Mouse (Mus musculus) limb, embryonic 11.5 days (tissue): ENCODE data around the gene Olfr675. TPM values are rescaled to one million over a fixed set of nuclear protein-coding genes. Genes with fewer than 3 reads are reported as not detected.
"Not testable (repeated sequence)": the region's sequence is repeated elsewhere in the genome, so short reads cannot be mapped to it uniquely, and the experiment has no call there.

Source experiments
- ATAC-seq: fragments of 200-750 bp; cut with Nextera tagmentation; 2 replicates; pipeline ENCODE4 v1.8.0; 2017; ENCODE audit warnings: low read depth; ENCODE audit not compliant: insufficient number of reproducible peaks, low FRiP score, low TSS enrichment
- DNase-seq: peaks from one replicate; pipeline ENCODE4 v3.0.0-alpha.2; 2015; ENCODE audit warnings: low spot score
- H3K27ac ChIP-seq: fragments of 300-500 bp; sonication (generic); replicated peaks from 2 replicates; pipeline ENCODE4 v1.5.1; 2014; ENCODE audit warnings: low read depth, mild to moderate bottlenecking, low read length
- H3K27me3 ChIP-seq: fragments of 300-500 bp; sonication (generic); 2 replicates; pipeline ENCODE4 v1.6.1; 2014; ENCODE audit warnings: mild to moderate bottlenecking, low read length, mixed read lengths; ENCODE audit not compliant: control insufficient read depth, insufficient read depth
- H3K36me3 ChIP-seq: fragments of 300-500 bp; sonication (generic); 2 replicates; pipeline ENCODE4 v1.6.1; 2014; ENCODE audit warnings: mild to moderate bottlenecking, low read length, moderate library complexity, mixed read lengths; ENCODE audit not compliant: control insufficient read depth, insufficient read depth
- H3K4me1 ChIP-seq: fragments of 300-500 bp; sonication (generic); 2 replicates; pipeline ENCODE4 v1.6.1; 2014; ENCODE audit warnings: low read length, mixed read lengths; ENCODE audit not compliant: control insufficient read depth, insufficient read depth
- H3K4me2 ChIP-seq: fragments of 300-500 bp; sonication (generic); 2 replicates; pipeline ENCODE4 v1.6.1; 2014; ENCODE audit warnings: low read depth, mild to moderate bottlenecking, moderate library complexity; ENCODE audit not compliant: severe bottlenecking
- H3K4me3 ChIP-seq: fragments of 300-500 bp; sonication (generic); 2 replicates; pipeline ENCODE4 v1.5.1; 2014; ENCODE audit warnings: low read depth, low read length
- H3K9ac ChIP-seq: fragments of 300-500 bp; sonication (generic); 2 replicates; pipeline ENCODE4 v1.6.1; 2014; ENCODE audit warnings: mild to moderate bottlenecking, low read length
- H3K9me3 ChIP-seq: fragments of 300-500 bp; sonication (generic); 2 replicates; pipeline ENCODE4 v1.6.1; 2016; ENCODE audit warnings: low read length; ENCODE audit not compliant: control insufficient read depth
- WGBS: fragments of 180-500 bp; shearing (Covaris S2); extraction: QIAGEN DNeasy Blood & Tissue Kit; methylation state at CpG from one replicate; pipeline ENCODE4 v1.1.7; 2014; 5-methylcytosine and 5-hydroxymethylcytosine counted together
- polyA plus RNA-seq: library from polyadenylated mRNA; unstranded; fragments of >200 nt; fragmentation: Nextera tagmentation; extraction: Ambion mirVana; gene quantifications from 2 replicates; pipeline ENCODE4 v1.2.1, GENCODE M21; 2014

Olfr675 gene
- polyA plus RNA-seq: not detected in 2 replicates

- no peak within 1 kb of the TSS for H3K9ac ChIP-seq
- ATAC-seq: no peak
- H3K27ac ChIP-seq: no peak within 1 kb of the TSS
- WGBS: 73% methylated on average over 1 of the region's 1 CpGs
- no peak for DNase-seq
- H3K9me3 ChIP-seq: no peaks in the 10 kb centered on the region
- no peak within 1 kb of the TSS for H3K4me2 ChIP-seq
- H3K4me1 ChIP-seq: no peaks in the 10 kb centered on the region
- no peak within 1 kb of the TSS for H3K4me3 ChIP-seq
- H3K36me3 ChIP-seq: no peaks in the 10 kb centered on the region
- H3K27me3 ChIP-seq: no peaks in the 10 kb centered on the region
Measured at GRCm38 (mm10) chr7:105028360-105028759, at the start of gene Olfr675. Olfr675 (minus strand) TSS chr7:105028460.

GRCm38 (mm10) chr7:105064175-105064574, 35.9 kb upstream of the Olfr675 start, which contains the start of gene Olfr678:
Olfr678 (plus strand) TSS chr7:105064475.
- Histone ChIP-seq H3K9me3 (no peaks in the 10 kb centered on the region), H3K36me3 (no peaks in the 10 kb centered on the region), H3K27me3 (no peaks in the 10 kb centered on the region), H3K4me3 (no peak within 1 kb of the TSS), H3K9ac (no peak within 1 kb of the TSS), H3K4me2 (no peak within 1 kb of the TSS), H3K27ac (no peak within 1 kb of the TSS), H3K4me1 (no peaks in the 10 kb centered on the region)
- DNase-seq: no peak
- no peak for ATAC-seq
- 92% methylated on average over 1 of the region's 1 CpGs for WGBS

GRCm38 (mm10) chr7:105058951-105059350, 30.7 kb upstream of the Olfr675 start:
- H3K4me1 ChIP-seq: no peaks in the 10 kb centered on the region
- no peaks in the 10 kb centered on the region for H3K27me3 ChIP-seq
- ATAC-seq: no peak
- H3K9me3 ChIP-seq: no peaks in the 10 kb centered on the region
- no peaks in the 10 kb centered on the region for H3K36me3 ChIP-seq
- H3K27ac ChIP-seq: no peak overlapping the region
- H3K9ac ChIP-seq: no peak overlapping the region
- no peak overlapping the region for H3K4me3 ChIP-seq
- no peak for DNase-seq
- no peak overlapping the region for H3K4me2 ChIP-seq

- H3K36me3 ChIP-seq, H3K9ac ChIP-seq, DNase-seq, H3K27me3 ChIP-seq, H3K4me1 ChIP-seq, H3K27ac ChIP-seq, H3K4me3 ChIP-seq, ATAC-seq, H3K9me3 ChIP-seq, H3K4me2 ChIP-seq: not testable (repeated sequence)
- WGBS: 60% methylated on average over 5 of the region's 5 CpGs
Measured at GRCm38 (mm10) chr7:105033836-105034235, 5.6 kb upstream of the Olfr675 start.

GRCm38 (mm10) chr7:105032398-105032797, 4.1 kb upstream of the Olfr675 start, which contains the start of gene Olfr676:
Olfr676 (plus strand) TSS chr7:105032698.
- no peak within 1 kb of the TSS for H3K27ac ChIP-seq
- no peak within 1 kb of the TSS for H3K4me2 ChIP-seq
- no peaks in the 10 kb centered on the region for H3K36me3 ChIP-seq
- no peak for DNase-seq
- H3K27me3 ChIP-seq: no peaks in the 10 kb centered on the region
- H3K9ac ChIP-seq: no peak within 1 kb of the TSS
- H3K4me1 ChIP-seq: no peaks in the 10 kb centered on the region
- ATAC-seq: no peak
- no peak within 1 kb of the TSS for H3K4me3 ChIP-seq
- no peaks in the 10 kb centered on the region for H3K9me3 ChIP-seq

- Histone ChIP-seq H3K27ac (no peak overlapping the region), H3K4me3 (no peak overlapping the region), H3K27me3 (no peaks in the 10 kb centered on the region), H3K9me3 (no peaks in the 10 kb centered on the region), H3K4me1 (no peaks in the 10 kb centered on the region), H3K36me3 (no peaks in the 10 kb centered on the region), H3K4me2 (no peak overlapping the region), H3K9ac (no peak overlapping the region)
- 76% methylated on average over 1 of the region's 1 CpGs for WGBS
- DNase-seq (no peak), ATAC-seq (no peak)
Measured at GRCm38 (mm10) chr7:105022530-105022929, 5.7 kb downstream of the Olfr675 start.

GRCm38 (mm10) chr7:105001929-105002328, 26.3 kb downstream of the Olfr675 start, which contains the start of gene Olfr672:
Olfr672 (minus strand) TSS chr7:105002029.
- Histone ChIP-seq H3K4me3 (no peak within 1 kb of the TSS), H3K27me3 (no peaks in the 10 kb centered on the region), H3K27ac (no peak within 1 kb of the TSS), H3K9me3 (no peaks in the 10 kb centered on the region), H3K36me3 (no peaks in the 10 kb centered on the region), H3K4me2 (no peak within 1 kb of the TSS), H3K4me1 (no peaks in the 10 kb centered on the region), H3K9ac (no peak within 1 kb of the TSS)
- ATAC-seq (no peak), DNase-seq (no peak)

- ATAC-seq: no peak
- Histone ChIP-seq H3K27me3 (no peaks in the 10 kb centered on the region), H3K9me3 (no peaks in the 10 kb centered on the region), H3K36me3 (no peaks in the 10 kb centered on the region), H3K4me3 (no peak within 1 kb of the TSS), H3K9ac (no peak within 1 kb of the TSS), H3K27ac (no peak within 1 kb of the TSS), H3K4me2 (no peak within 1 kb of the TSS), H3K4me1 (no peaks in the 10 kb centered on the region)
- WGBS: 79% methylated on average over 1 of the region's 1 CpGs
- no peak for DNase-seq
Measured at GRCm38 (mm10) chr7:104979026-104979425, 49.2 kb downstream of the Olfr675 start, which contains the start of gene Olfr671. Olfr671 (minus strand) TSS chr7:104979126.

GRCm38 (mm10) chr7:104972507-104972906, 55.8 kb downstream of the Olfr675 start:
- H3K36me3 ChIP-seq, H3K27me3 ChIP-seq, H3K27ac ChIP-seq, H3K4me3 ChIP-seq, H3K9ac ChIP-seq, ATAC-seq, DNase-seq, H3K9me3 ChIP-seq, H3K4me2 ChIP-seq, H3K4me1 ChIP-seq: not testable (repeated sequence)
- WGBS: 80% methylated on average over 2 of the region's 2 CpGs
